Mouse (Mus musculus): ENCODE measurements around the gene Aco1.

DNA sequence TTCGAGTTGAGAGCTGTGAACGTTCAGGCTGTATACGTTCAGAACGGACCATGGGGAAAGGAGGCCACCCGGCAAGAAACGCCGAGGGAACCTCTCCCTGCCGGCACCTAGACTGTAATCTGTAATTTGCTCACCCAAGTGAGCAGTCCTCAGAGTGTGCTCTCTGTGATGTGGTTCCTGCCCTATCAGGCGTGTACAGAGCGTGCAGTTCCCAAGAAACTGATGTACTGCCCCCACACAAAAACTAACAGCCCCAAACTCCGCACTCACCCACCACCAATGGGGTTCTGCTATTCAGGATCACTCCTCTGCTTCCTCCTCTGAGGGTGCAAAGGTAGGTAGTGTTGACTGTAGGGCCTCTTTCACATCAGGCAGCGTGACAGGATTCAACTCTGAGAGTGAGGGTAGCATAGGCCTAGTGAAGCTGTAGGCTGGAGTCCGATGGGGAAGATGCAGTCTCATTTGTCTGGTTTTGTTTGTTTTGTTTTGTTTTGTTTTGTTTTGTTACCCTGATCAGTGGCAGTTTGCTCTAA is 12.7 kb downstream of the Aco1 start:
- TF ChIP-seq CTCF (IDR thresholded peaks at IDR 0.05; ENCODE audit: extremely low read depth, insufficient read depth, low read length) (no peak), POLR2A (IDR thresholded peaks at IDR 0.05; ENCODE audit: extremely low read depth, insufficient read depth, low read length) (no peak)

Measured in cortical plate, adult 2 months (tissue).